Mouse (Mus musculus): ENCODE measurements around the gene Ercc2. TPM values are rescaled to one million over a fixed set of nuclear protein-coding genes. Genes with fewer than 3 reads are reported as not detected.

The Ercc2 gene
- total and polyA plus RNA-seq, 3 experiments, result 29.0 to 43.8 (median 33.5) TPM

- no peak overlapping the region for H3K9ac ChIP-seq (ENCODE audit: insufficient read depth, low read depth)
- in situ Hi-C loops (cut with MboI; ENCODE audit: low pct_ligation_motif_present, low pct_unique_long_range_greater_than_20kb, low sequenced_read_pairs), result loop anchor here (25.0 kb wide), 2 partner anchors 160 to 460 kb away; partner anchors contain the start of genes Ceacam16, Gm19345 and Ppp1r37
- DNase-seq (ENCODE audit: extremely low read depth), result no peak
- no peak overlapping the region for H3K4me2 ChIP-seq (ENCODE audit: insufficient read depth, low read depth, poor library complexity, severe bottlenecking)
- TF ChIP-seq JUND (conservative IDR thresholded peaks at IDR 0.05; ENCODE audit: low read depth, low read length) (no peak), MXI1 (IDR thresholded peaks at IDR 0.05; ENCODE audit: low read depth, low read length) (no peak), USF2 (conservative IDR thresholded peaks at IDR 0.05; ENCODE audit: low read depth, low read length) (no peak), SMC3 (IDR thresholded peaks at IDR 0.05; ENCODE audit: low read depth, low read length) (no peak), MAFK (IDR thresholded peaks at IDR 0.05; ENCODE audit: insufficient replicate concordance, low read length) (no peak), RAD21 (IDR thresholded peaks at IDR 0.05; ENCODE audit: low read depth, low read length) (no peak), PAX5 (IDR thresholded peaks at IDR 0.05; ENCODE audit: low read length) (no peak), MAX (IDR thresholded peaks at IDR 0.05; ENCODE audit: low read length) (no peak), ZC3H11A (IDR thresholded peaks at IDR 0.05; ENCODE audit: low read depth, low read length) (no peak), TCF12 (IDR thresholded peaks at IDR 0.05; ENCODE audit: low read depth, low read length) (no peak), ZMIZ1 (IDR thresholded peaks at IDR 0.05; ENCODE audit: low read depth, low read length) (no peak), MEF2A (IDR thresholded peaks at IDR 0.05; ENCODE audit: borderline replicate concordance, low read depth, low read length) (no peak), CHD1 (IDR thresholded peaks at IDR 0.05; ENCODE audit: low read depth, low read length) (no peak), MAZ (IDR thresholded peaks at IDR 0.05; ENCODE audit: low read depth, low read length) (no peak), KAT2A (IDR thresholded peaks at IDR 0.05; ENCODE audit: insufficient replicate concordance, low read length) (no peak), CTCF (conservative IDR thresholded peaks at IDR 0.05 in 1 of 2, IDR thresholded peaks at IDR 0.05 in 1 of 2; ENCODE audit: low read depth in 2 of 2, low read length in 2 of 2) (no peak), EP300 (IDR thresholded peaks at IDR 0.05; ENCODE audit: low read length) (no peak), TBP (conservative IDR thresholded peaks at IDR 0.05; ENCODE audit: low read depth, low read length) (no peak), BHLHE40 (IDR thresholded peaks at IDR 0.05; ENCODE audit: low read depth, low read length) (no peak), JUN (IDR thresholded peaks at IDR 0.05; ENCODE audit: insufficient read depth, low read depth, low read length) (no peak)
- dilution Hi-C loops (cut with MboI; ENCODE audit: extremely low pct_ligation_motif_present, extremely low pct_unique_long_range_greater_than_20kb, low sequenced_read_pairs), result no loop called here
- H3K27me3 ChIP-seq (replicated peaks), result peaks cover 66% of the 10 kb centered on the region
- peaks cover 16% of the 10 kb centered on the region for H3K9me3 ChIP-seq (replicated peaks; ENCODE audit: low read length)
- H3K4me1 ChIP-seq (ENCODE audit: control insufficient read depth in 1 of 2, insufficient read depth in 2 of 2), result peaks cover 2 to 18% of the 10 kb centered on the region in 2 experiments; a peak in 3 of 4 replicates
- no peaks in the 10 kb centered on the region for H3K36me3 ChIP-seq (replicated peaks in 1 of 2; ENCODE audit: control insufficient read depth in 1 of 2, insufficient read depth in 1 of 2, low read length in 1 of 2)
- no peak overlapping the region for H3K27ac ChIP-seq (ENCODE audit: insufficient read depth, low read depth)
- H3K4me3 ChIP-seq (replicated peaks in 1 of 3; ENCODE audit: low read depth in 2 of 3, low read length in 2 of 3, poor library complexity in 1 of 3), result no peak overlapping the region
- no peaks in the 10 kb centered on the region for H3K79me2 ChIP-seq (replicated peaks; ENCODE audit: control insufficient read depth, extremely low read depth, insufficient read depth, poor library complexity, severe bottlenecking)
These were observed 20.8 kb downstream of the Ercc2 start for GRCm38 (mm10) chr7:19402535-19403112.

DNA sequence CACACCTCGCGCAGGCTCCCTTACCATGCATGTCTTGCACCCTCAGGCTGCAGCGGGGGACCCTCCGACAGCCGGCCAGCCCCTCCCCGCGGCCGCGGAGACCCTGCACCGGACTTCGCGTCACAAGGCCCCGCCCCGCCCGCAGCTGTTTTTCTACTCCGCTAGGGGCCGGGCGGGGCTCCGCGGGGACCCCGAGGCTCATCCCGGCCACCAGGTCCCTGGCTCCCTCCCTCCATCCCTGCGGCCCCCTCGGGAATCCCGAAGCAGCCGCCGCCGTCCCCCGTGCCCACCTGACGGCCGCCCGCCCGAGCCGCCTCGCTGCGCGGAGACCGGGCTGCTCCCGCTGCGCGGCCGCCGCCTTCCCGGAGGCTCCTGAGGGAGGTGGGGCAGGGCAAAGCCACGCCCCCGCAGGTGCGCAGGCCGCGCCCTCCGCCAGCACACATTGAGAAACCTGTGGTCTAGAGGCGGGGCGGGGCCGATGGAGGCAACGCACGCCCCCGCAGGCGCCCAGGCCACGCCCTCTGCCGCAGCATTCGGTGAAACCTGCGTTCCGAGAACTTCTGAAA lies 22.0 kb downstream of the Ercc2 start, which contains the start of gene Klc3:
Gene Klc3 (minus strand): TSS at position 374 of the 566 bp plus-strand sequence.
- TF ChIP-seq HCFC1 (IDR thresholded peaks at IDR 0.05; ENCODE audit: low read depth, low read length) (no peak), KAT2A (IDR thresholded peaks at IDR 0.05; ENCODE audit: insufficient replicate concordance, low read length) (no peak), JUN (IDR thresholded peaks at IDR 0.05; ENCODE audit: insufficient read depth, low read depth, low read length) (no peak), TCF12 (IDR thresholded peaks at IDR 0.05; ENCODE audit: low read depth, low read length) (peak; percentile 48; the same call in 1 of the 2 replicates), CHD2 (IDR thresholded peaks at IDR 0.05; ENCODE audit: low read length) (no peak), GABPA (IDR thresholded peaks at IDR 0.05; ENCODE audit: insufficient replicate concordance, low read depth, low read length) (no peak), NRF1 (IDR thresholded peaks at IDR 0.05; ENCODE audit: low read depth, low read length) (peak; percentile 80), ELF1 (IDR thresholded peaks at IDR 0.05; ENCODE audit: low read depth, low read length) (peak; percentile 26; the same call in 1 of the 2 replicates), NELFE (IDR thresholded peaks at IDR 0.05; ENCODE audit: low read depth, low read length) (no peak), EP300 (IDR thresholded peaks at IDR 0.05; ENCODE audit: low read length) (no peak), UBTF (IDR thresholded peaks at IDR 0.05; ENCODE audit: low read depth, low read length) (no peak), IRF4 (IDR thresholded peaks at IDR 0.05; ENCODE audit: low read depth, low read length) (peak; percentile 41; the same call in 1 of the 2 replicates), BHLHE40 (IDR thresholded peaks at IDR 0.05; ENCODE audit: low read depth, low read length) (peak; percentile 44), RAD21 (IDR thresholded peaks at IDR 0.05; ENCODE audit: low read depth, low read length) (no peak), POLR2A (IDR thresholded peaks at IDR 0.05; ENCODE audit: low read depth, low read length) (no peak)
- in situ Hi-C loops (cut with MboI; ENCODE audit: low pct_ligation_motif_present, low pct_unique_long_range_greater_than_20kb, low sequenced_read_pairs) (loop anchor here (25.0 kb wide), 2 partner anchors 158 to 458 kb away; partner anchors contain the start of genes Ceacam16, Gm19345 and Ppp1r37), dilution Hi-C loops (cut with MboI; ENCODE audit: extremely low pct_ligation_motif_present, extremely low pct_unique_long_range_greater_than_20kb, low sequenced_read_pairs) (no loop called here)
- no peak within 1 kb of the TSS for H3K27ac ChIP-seq (ENCODE audit: insufficient read depth, low read depth)
- peak within 1 kb of the TSS in 2 of 3 experiments; percentile 39 to 57 for H3K4me3 ChIP-seq (replicated peaks in 1 of 3; ENCODE audit: low read depth in 2 of 3, low read length in 2 of 3, poor library complexity in 1 of 3)
- peaks cover 69% of the 10 kb centered on the region for H3K27me3 ChIP-seq (replicated peaks)
- H3K9me3 ChIP-seq (replicated peaks; ENCODE audit: low read length), result peaks cover 16% of the 10 kb centered on the region
- no peaks in the 10 kb centered on the region for H3K79me2 ChIP-seq (replicated peaks; ENCODE audit: control insufficient read depth, extremely low read depth, insufficient read depth, poor library complexity, severe bottlenecking)
- H3K9ac ChIP-seq (ENCODE audit: insufficient read depth, low read depth), result no peak within 1 kb of the TSS
- peaks cover 2 to 18% of the 10 kb centered on the region in 2 experiments; a peak in 3 of 4 replicates for H3K4me1 ChIP-seq (ENCODE audit: control insufficient read depth in 1 of 2, insufficient read depth in 2 of 2)
- peak within 1 kb of the TSS; percentile 80 for H3K4me2 ChIP-seq (ENCODE audit: insufficient read depth, low read depth, poor library complexity, severe bottlenecking)
- peak; percentile 74 for DNase-seq (ENCODE audit: extremely low read depth)
- H3K36me3 ChIP-seq (replicated peaks in 1 of 2; ENCODE audit: control insufficient read depth in 1 of 2, insufficient read depth in 1 of 2, low read length in 1 of 2), result no peaks in the 10 kb centered on the region
